Mouse (Mus musculus): Measurements from ENCODE around the gene Gsk3a.

DNA sequence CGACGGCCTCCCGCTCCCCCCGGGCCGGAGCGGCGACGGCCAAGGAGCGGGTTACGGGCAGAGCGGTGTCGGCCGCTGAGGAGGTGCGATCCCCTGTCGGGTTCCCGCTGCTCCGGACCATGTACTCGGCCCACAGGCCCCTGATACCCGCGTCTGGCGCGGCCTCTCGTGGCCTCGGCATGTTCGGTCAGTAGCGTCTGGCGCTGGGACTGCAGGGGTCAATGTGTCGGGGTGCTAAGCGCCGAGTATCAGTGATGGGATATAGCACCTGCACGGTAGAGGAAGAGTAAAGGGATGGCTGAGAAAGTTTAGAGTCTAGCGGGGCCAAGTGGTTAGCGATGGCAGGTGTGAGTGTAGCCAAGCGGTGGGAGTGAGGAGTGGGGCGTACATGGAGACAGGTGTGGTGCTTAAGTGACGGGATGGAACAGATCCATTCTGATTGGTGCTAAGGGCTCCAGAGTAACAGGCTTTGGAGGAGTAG is 45.1 kb upstream of the Gsk3a start:
- TF ChIP-seq POLR2A (IDR thresholded peaks at IDR 0.05; ENCODE audit: control insufficient read depth, low read depth, low read length) = no peak
- TF ChIP-seq CTCF (IDR thresholded peaks at IDR 0.05; ENCODE audit: control insufficient read depth, insufficient read depth, insufficient replicate concordance, low read depth, low read length) = no peak
